Mouse (Mus musculus) E14TG2a.4 (cell line): ENCODE data around the gene Sh3gl2.

Experiments
- H3K27me3 ChIP-seq: 2 replicates; pipeline ENCODE4 v1.6.1; 2014; ENCODE audit warnings: low read length, control low read depth; ENCODE audit not compliant: insufficient read depth
- H3K36me3 ChIP-seq: 2 replicates; pipeline ENCODE4 v1.6.1; 2014; ENCODE audit warnings: low read length, control low read depth; ENCODE audit not compliant: insufficient read depth
- H3K4me1 ChIP-seq: replicated peaks from 2 replicates; pipeline ENCODE4 v1.6.1; 2014; ENCODE audit warnings: low read depth, low read length, control low read depth
- H3K4me3 ChIP-seq: replicated peaks from 2 replicates; pipeline ENCODE4 v1.5.1; 2014; ENCODE audit warnings: mild to moderate bottlenecking, low read length
- H3K9me3 ChIP-seq: 2 replicates; pipeline ENCODE4 v1.6.1; 2014; ENCODE audit warnings: low read length, control low read depth
- CTCF ChIP-seq: conservative IDR thresholded peaks from 2 replicates; pipeline ENCODE4 v1.5.1; 2014; ENCODE audit warnings: low read length
- NANOG ChIP-seq: IDR thresholded peaks from 2 replicates; pipeline ENCODE4 v1.6.1; 2014; ENCODE audit warnings: borderline replicate concordance, low read length, mixed read lengths
- POU5F1 ChIP-seq: IDR thresholded peaks from 2 replicates; pipeline ENCODE4 v1.6.1; 2014; ENCODE audit warnings: low read length, borderline replicate concordance

The Sh3gl2 gene

GRCm38 (mm10) chr4:85513288-85513687 is 308.4 kb downstream of the Sh3gl2 start:
- H3K36me3 ChIP-seq, result no peaks in the 10 kb centered on the region
- no peak overlapping the region for H3K4me3 ChIP-seq
- TF ChIP-seq POU5F1 (no peak), NANOG (no peak), CTCF (no peak)
- no peaks in the 10 kb centered on the region for H3K9me3 ChIP-seq
- H3K27me3 ChIP-seq, result peaks cover 45% of the 10 kb centered on the region
- peaks cover 21% of the 10 kb centered on the region for H3K4me1 ChIP-seq

GRCm38 (mm10) chr4:85513792-85514191 is 308.9 kb downstream of the Sh3gl2 start, which contains the start of gene Adamtsl1:
Gene Adamtsl1 (plus strand): TSS chr4:85514172.
- Histone ChIP-seq H3K27me3 (peaks cover 45% of the 10 kb centered on the region), H3K9me3 (no peaks in the 10 kb centered on the region), H3K36me3 (no peaks in the 10 kb centered on the region), H3K4me3 (peak within 1 kb of the TSS; percentile 82), H3K4me1 (peaks cover 21% of the 10 kb centered on the region)
- TF ChIP-seq POU5F1 (no peak), CTCF (no peak), NANOG (no peak)

GRCm38 (mm10) chr4:85514205-85514681 is 309.3 kb downstream of the Sh3gl2 start:
- Histone ChIP-seq H3K9me3 (no peaks in the 10 kb centered on the region), H3K36me3 (no peaks in the 10 kb centered on the region), H3K27me3 (peaks cover 45% of the 10 kb centered on the region), H3K4me3 (peak overlapping the region; percentile 82), H3K4me1 (peaks cover 21% of the 10 kb centered on the region)
- no peak for TF ChIP-seq NANOG
- TF ChIP-seq CTCF, result peak; percentile 36; the same call in 1 of the 2 replicates
- no peak for TF ChIP-seq POU5F1

GRCm38 (mm10) chr4:85526966-85527566 is 322.1 kb downstream of the Sh3gl2 start:
- no peaks in the 10 kb centered on the region for H3K27me3 ChIP-seq
- H3K4me3 ChIP-seq, result no peak overlapping the region
- no peaks in the 10 kb centered on the region for H3K36me3 ChIP-seq
- H3K4me1 ChIP-seq, result no peaks in the 10 kb centered on the region
- TF ChIP-seq NANOG, result no peak
- TF ChIP-seq POU5F1, result no peak
- TF ChIP-seq CTCF, result no peak
- no peaks in the 10 kb centered on the region for H3K9me3 ChIP-seq

- no peak for TF ChIP-seq CTCF
- no peak for TF ChIP-seq POU5F1
- no peak for TF ChIP-seq NANOG
- H3K4me3 ChIP-seq, result no peak overlapping the region
- no peaks in the 10 kb centered on the region for H3K36me3 ChIP-seq
- no peaks in the 10 kb centered on the region for H3K4me1 ChIP-seq
- no peaks in the 10 kb centered on the region for H3K27me3 ChIP-seq
- no peaks in the 10 kb centered on the region for H3K9me3 ChIP-seq
Measured at GRCm38 (mm10) chr4:85529852-85530251, 324.9 kb downstream of the Sh3gl2 start.

- Histone ChIP-seq H3K4me3 (no peak overlapping the region), H3K4me1 (no peaks in the 10 kb centered on the region), H3K36me3 (no peaks in the 10 kb centered on the region), H3K27me3 (no peaks in the 10 kb centered on the region), H3K9me3 (no peaks in the 10 kb centered on the region)
- TF ChIP-seq NANOG (no peak), CTCF (no peak), POU5F1 (no peak)
Measured at GRCm38 (mm10) chr4:85539677-85540076, 334.8 kb downstream of the Sh3gl2 start.

- TF ChIP-seq NANOG (no peak), POU5F1 (no peak), CTCF (no peak)
- no peaks in the 10 kb centered on the region for H3K36me3 ChIP-seq
- H3K4me3 ChIP-seq, result no peak overlapping the region
- no peaks in the 10 kb centered on the region for H3K27me3 ChIP-seq
- H3K4me1 ChIP-seq, result 0 out of 2 replicates have a peak, but pooled peaks cover 2% of the 10 kb centered on the region
- no peaks in the 10 kb centered on the region for H3K9me3 ChIP-seq
Measured at GRCm38 (mm10) chr4:85543221-85543620, 338.3 kb downstream of the Sh3gl2 start.

DNA sequence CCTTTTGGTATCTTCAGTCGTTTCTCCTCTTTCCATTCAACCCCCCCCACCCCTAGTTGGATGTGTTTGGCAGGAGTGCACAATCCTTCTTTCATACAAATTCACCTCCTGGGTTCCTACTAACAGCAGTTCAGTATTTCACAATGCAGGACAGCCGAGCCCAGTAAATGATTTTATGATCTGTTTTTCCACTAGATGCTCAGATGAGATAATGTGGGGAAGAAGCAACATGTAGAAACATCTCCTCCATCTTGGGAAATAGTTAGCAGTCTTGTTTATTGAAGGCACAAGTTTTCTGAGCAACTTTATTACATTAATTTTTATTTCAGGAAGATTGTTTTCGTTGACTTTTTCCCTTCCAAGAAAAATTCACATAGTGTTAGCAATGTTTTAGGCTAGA is 349.8 kb downstream of the Sh3gl2 start:
- 0 out of 2 replicates have a peak, but pooled peaks cover 2% of the 10 kb centered on the region for H3K27me3 ChIP-seq
- TF ChIP-seq POU5F1 (no peak), CTCF (no peak), NANOG (no peak)
- no peaks in the 10 kb centered on the region for H3K9me3 ChIP-seq
- no peaks in the 10 kb centered on the region for H3K4me1 ChIP-seq
- no peaks in the 10 kb centered on the region for H3K36me3 ChIP-seq
- no peak overlapping the region for H3K4me3 ChIP-seq

GRCm38 (mm10) chr4:85559753-85560152 is 354.8 kb downstream of the Sh3gl2 start:
- H3K4me3 ChIP-seq, result no peak overlapping the region
- H3K4me1 ChIP-seq, result no peaks in the 10 kb centered on the region
- H3K36me3 ChIP-seq, result no peaks in the 10 kb centered on the region
- no peaks in the 10 kb centered on the region for H3K27me3 ChIP-seq
- TF ChIP-seq POU5F1 (no peak), CTCF (no peak), NANOG (no peak)
- no peaks in the 10 kb centered on the region for H3K9me3 ChIP-seq
